Mouse (Mus musculus): ENCODE data around the gene Gpt2.

Gene Gpt2

DNA sequence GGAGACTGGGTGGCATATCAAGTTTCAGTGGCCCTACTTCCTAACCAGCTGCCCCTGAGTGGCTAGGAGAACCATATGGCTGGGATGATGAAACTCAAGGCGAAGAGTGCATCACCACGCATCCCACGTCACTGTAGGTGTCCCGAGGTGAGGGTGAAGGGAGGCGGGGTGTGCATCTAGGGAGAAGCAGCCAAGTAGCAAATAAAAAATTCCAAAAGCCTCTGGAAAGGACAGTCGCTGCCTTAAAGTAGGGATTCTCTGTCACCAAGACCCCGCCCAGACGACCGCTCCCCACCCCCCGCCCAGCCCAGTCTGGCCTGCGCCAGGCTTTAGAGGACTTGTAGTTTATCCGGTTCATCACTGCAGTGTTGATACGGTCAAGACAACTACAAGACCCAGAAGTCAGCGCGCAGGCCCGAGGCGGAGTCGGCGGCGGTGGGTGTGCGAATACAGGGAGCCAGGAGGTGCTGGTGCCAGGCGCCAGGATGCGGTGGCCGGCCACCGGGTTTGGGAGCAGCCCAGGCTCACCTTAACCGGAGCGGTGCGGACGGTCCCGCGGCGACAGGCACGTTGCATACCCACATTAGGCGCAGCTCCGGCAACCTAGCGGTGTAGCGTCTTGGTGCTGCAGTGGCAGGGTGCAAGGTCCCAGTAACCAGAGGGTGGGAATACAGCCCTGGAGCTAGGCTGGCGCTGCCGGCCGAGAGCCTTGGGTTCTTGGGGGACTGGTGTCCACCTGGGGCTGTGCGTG lies at the start of gene Gpt2:
Gpt2 (plus strand) TSS at position 452 of the 751 bp plus-strand sequence.
- DNase-seq (ENCODE audit: low spot score) = peak; percentile 96

DNA sequence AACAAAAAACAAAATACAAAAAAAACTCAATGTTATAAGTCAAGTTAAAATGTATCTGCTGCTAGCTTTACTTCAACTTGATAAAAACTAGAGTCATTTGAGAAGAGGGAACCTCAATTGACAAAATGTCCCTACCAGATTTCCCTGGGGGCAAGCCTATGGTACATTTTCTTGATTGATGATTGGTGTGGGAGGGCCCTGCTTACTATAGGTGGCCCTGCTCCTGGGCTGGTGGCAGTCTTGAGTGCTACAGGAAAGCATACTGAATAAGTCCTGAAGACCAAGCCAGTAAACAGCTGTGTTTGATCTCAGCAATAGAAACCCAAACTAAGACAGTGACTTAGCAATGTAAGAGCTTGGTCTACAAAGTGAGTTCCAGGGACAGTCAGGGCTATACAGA lies 48.3 kb upstream of the Gpt2 start:
- DNase-seq (ENCODE audit: low spot score) = no peak

DNA sequence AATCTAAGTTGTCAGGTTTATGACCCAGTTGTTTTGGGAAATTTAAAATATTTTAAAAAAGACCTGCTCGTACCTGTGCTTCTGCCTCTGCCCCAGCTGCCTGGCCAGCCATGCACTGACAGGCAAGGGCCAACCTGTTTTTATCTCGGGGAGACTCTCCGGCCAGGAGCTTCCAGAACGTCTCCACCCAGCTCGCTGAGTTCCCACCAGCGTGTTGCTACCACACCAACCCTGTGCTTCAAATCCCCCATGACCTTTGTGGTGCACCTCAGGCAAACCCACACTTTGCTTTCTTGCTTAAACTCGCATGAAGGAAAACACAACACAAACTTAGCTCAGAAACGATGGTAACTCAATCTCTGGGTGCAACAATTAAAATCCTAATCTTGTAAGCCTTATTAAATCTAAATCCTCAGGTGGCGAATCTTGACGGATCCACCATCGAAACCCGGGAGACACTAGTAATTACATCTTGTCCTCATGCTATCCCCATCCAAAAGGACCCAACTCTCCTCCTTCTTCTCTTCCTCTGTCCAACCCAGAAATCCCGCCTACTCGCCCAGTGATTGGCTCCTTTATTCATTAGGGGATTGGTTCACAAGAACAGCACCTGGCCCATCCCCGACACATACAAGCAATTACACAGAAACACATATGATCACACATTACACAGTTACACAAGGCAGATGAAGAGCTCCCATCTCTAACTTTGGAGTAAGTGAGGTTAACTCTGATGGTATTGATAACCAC lies 46.3 kb upstream of the Gpt2 start:
- DNase-seq (ENCODE audit: low spot score) = no peak

DNA sequence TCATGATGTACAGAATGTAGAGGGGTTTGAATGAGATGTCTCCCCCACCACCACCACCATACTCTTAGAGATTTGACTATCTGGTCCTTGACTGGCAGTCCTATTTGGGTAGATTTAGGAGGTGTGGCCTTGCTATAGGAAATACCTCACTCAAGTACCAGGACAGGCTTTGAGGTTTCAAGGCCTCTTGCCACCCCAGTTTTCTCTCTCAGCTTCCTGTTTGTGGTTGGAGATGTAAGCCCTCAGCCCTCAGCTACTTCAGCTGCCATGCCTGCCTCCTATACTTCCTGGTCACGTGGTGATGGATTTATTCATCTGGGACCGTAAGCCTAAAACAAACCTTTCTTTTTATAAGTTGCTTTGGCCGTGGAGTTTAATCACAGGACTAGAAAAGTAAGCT lies 42.0 kb upstream of the Gpt2 start:
- no peak for DNase-seq (ENCODE audit: low spot score)

DNA sequence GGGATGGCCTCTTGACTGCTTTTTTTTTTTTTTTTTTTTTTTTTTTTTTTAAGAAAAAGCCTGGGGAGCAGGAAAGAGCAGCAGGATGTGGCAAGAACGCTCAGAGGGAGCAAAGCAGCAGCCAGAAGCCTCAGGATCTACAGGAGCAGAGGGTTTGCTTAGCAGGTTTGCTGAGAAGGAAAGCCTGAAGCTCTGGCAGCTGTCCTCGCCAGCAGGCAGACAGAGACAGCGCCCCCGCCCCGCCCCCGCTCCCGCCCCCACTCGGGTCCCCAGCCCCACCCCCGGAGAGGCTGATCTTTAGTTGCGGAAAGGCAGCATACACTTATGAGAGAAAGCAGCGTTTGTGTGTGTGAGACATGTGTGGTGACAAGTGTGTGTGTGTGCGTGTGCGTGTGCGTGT lies 40.0 kb upstream of the Gpt2 start:
- DNase-seq (ENCODE audit: low spot score) = no peak

DNA sequence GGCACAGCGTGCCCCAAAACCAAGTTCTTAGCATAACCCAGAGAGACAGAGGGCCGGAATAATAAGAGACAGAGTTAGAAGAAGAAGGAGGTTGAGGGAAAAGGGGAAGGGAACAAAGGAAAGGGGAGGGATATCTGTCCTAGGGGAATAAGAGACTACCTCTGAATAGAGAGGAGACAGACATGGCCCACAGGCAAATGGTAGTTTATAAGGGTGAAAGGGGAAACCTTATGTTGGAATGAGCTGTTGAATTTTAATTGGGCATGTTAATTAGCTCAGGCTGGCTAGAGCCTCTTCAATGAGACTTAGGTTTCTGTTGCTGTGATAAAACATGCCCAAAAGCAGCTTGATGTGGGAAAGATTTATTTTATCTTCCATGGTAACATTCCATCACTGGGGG lies 39.1 kb upstream of the Gpt2 start:
- DNase-seq (ENCODE audit: low spot score) = no peak

DNA sequence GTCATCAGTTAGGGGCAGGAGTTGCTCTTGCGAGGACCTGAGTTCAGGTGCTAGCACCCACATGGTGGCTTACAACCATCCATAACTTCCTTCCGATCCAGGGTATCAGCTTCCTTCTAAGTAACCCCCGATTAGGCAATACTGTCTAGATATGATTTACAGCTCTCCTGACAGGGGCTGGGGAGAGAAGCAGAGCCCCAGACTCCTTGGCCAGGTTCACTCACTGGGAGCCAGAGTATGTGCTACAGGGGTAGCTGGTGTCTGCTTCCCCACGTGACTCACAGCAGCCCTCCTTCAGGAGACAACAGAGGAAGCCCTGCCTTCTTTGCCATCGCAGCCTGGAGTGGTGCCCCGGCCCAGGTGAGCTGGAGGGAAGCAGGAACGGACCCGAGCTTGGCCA lies 37.6 kb upstream of the Gpt2 start:
- DNase-seq (ENCODE audit: low spot score) = no peak

DNA sequence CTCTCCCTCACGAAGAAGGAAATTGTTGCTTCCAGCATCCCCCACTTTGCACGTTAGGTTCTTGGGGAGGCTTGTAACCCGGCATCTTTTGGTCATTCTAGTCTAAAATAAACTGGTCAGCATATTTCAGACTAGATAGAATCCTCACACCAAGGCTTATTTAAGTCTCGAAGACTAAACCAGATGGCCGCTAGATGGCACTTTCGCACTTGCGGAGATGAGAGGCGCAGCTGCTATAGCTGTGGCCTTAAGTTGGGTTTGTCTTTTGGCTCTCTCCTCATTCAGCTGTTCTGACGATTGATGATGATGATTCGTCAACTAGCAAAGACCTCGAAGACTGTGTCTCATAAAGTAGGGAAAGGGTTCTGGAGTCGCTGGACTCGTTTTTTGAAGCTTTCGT lies 35.8 kb upstream of the Gpt2 start:
- DNase-seq (ENCODE audit: low spot score) = peak; percentile 91

DNA sequence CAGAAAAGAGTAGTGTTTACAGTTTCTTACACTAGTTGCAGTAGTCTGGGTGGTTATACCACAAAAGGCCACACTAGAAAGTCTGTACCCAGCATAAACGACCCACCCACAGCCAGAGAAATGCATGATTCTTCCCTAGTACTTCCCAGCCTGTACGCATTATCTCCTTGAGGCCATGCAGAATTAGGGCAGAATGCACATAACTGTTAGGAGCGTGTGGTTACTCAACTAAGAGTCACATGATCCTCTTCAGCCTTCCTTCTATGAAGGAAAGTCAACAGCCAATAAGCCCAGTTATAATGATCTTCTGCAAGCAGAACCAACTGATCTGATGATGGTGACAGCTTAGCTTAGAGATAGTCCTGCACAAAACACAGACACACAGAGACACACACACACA lies 32.8 kb upstream of the Gpt2 start:
- DNase-seq (ENCODE audit: low spot score) = peak; percentile 45

DNA sequence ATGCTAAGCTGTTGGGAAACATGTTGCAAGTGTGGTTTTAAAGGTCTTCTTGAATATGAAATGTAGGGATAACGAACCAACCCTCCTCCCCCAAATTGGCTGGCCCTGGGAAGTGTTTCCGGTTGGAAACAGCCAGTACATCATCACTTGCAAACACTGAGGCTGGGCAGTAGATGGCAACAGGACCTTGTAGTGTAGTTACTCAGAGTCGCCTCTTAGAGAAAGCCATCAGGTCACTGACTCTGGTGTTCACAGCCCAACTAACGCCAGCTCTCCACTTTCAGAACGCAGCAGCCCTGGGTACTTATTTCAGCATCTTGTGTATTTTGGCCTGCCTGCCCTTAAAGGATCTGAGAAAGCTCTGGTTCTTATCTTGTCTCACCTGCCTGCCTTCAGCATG lies 31.6 kb upstream of the Gpt2 start:
- DNase-seq (ENCODE audit: low spot score) = peak; percentile 59

DNA sequence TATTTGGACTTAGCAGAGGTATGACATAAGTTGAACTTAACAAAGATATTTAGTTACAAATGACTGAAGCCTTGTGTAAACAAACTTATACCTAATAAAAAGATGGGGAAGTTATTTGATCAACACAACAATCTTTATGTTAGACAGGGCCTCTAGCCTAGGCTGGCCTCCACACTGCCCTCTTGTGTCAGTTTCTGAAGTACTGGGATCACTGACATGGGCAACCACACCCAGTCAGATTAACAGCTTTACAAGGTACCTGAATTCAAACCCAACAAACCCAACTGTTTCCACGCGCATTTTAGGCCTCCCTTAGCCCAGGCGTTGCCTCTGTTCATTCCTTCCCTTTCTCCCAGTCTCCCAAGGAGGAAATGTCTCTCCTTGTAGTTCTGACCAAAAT lies 31.0 kb upstream of the Gpt2 start:
- DNase-seq (ENCODE audit: low spot score) = peak; percentile 40

DNA sequence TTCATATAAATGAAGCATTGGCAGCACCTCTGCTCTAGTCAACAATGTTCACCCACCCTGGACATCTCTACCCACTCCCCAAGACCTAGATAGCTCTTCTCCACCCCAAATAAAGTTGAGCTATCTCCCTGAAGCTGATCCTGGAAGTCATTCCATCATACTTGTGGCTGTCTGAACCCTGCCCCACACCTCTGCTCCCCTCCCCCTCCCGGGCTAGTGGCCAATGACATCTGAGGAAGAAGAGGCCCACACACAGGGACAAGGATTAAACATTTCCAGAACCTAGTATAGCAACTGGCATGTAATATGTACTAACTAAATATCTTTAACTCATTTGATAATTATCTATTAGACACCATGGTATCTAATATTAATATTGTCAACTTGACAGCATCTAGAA lies 29.9 kb upstream of the Gpt2 start:
- no peak for DNase-seq (ENCODE audit: low spot score)

DNA sequence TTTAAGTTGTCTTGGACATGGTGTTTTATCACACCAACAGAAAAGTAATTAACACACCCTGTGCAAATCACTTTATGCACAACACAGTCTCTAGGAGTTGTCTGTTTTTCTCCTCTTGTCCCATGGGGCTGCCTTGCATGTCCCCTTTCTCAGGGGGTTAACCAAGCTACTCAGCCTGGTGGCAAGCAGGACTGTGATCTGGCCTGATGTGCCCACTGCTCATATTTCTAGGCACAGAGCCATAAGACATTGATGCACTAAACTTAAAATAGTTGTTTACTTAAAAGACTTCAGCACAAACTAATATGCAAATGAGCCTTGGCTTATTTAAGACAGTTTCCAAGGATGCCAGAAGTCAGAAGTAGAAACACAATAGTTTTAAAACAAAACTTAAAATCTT lies 28.1 kb upstream of the Gpt2 start:
- DNase-seq (ENCODE audit: low spot score) = no peak

DNA sequence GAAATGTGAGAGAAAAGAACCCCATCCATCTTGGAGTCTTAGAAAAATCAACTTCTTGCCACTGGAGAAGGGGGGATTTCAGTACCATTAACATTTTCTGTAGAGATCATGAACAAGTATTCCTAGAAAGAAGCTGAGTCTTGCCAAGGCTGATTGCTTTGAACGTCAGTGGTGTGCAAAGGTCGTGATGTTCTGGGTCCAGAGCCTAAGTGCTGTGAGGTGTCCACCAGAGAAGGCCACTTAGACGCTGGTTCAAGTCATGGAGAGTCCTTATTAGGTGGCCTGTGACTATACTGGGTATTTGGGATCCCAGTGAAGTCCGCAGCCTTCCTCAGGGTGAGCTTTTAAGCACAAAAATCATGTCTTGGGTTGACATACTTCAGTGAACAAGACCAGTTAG lies 26.3 kb upstream of the Gpt2 start:
- DNase-seq (ENCODE audit: low spot score) = no peak

DNA sequence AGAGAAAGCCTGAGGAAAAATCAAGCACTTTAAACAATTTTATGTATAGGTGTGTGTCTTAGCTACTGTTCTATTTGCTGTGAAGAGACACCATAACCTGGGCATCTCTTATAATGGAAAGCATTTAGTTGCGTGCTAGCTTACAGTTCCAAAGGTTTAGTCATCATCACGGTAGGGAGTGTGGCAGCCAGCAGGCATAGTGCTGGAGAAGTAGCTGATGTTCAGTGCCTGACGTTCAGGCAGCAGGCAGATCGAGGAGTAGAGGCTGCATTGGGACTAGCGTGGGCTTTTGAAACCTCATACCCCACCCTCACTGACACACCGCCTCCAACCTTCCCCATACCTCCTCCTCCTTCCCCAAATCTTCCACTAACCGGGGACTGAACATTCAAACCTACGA lies 21.6 kb upstream of the Gpt2 start:
- DNase-seq (ENCODE audit: low spot score) = no peak

DNA sequence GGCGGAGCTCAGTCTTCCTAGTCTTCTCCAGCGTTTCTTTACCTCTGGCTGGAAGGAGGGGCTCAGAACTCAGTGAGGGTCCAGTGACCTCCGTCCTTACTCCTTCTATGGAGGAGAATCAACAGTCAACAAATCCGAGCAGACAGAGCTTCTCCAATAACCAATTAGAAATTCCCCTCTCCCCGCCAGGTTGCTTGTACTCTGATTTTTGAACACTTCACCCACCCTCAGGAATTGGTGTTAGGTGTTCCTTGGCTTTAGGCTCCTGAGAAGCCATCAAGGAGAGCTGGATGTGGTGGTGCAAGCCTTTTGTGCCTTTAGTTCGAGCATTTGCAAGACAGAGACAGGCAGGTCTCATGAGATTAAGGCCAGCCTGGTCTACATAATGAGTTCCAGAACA lies 19.6 kb upstream of the Gpt2 start:
- no peak for DNase-seq (ENCODE audit: low spot score)

DNA sequence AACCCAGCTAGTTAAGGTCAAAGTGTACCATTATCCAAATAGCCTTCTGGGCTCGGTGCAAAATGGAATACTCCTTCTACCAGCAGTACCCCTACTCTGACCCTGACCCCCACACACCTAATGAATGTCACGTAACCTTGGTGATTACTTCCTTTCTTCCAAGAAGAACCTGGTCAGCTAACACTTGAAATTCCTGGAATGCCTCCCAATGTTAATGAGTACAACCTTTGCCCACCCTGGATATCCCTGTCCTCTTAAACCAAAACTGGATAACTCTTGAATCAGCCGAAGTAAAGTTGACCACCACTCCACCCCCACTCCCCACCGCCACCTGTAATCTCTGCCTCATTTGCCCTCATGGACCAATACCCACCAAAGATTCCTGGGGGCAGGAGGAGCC lies 19.1 kb upstream of the Gpt2 start:
- no peak for DNase-seq (ENCODE audit: low spot score)

DNA sequence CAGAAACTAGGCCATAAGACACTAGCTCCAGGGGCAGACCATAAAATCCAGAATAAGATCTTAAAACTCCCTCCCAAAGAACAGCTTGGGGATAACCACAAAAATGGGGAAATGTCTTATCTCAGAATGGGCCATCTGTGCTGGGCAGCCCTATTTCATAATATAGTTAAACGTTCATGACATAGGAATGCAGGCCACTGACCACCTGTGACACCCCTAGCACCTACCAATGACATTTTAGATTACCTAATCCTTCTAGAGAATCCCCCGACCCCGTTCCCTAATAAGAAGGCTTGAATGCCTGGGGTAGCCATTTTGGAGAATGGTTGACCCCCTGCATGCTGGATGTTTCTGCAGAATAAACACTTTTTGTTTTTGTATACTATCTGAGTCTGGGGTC lies 17.5 kb upstream of the Gpt2 start:
- no peak for DNase-seq (ENCODE audit: low spot score)

DNA sequence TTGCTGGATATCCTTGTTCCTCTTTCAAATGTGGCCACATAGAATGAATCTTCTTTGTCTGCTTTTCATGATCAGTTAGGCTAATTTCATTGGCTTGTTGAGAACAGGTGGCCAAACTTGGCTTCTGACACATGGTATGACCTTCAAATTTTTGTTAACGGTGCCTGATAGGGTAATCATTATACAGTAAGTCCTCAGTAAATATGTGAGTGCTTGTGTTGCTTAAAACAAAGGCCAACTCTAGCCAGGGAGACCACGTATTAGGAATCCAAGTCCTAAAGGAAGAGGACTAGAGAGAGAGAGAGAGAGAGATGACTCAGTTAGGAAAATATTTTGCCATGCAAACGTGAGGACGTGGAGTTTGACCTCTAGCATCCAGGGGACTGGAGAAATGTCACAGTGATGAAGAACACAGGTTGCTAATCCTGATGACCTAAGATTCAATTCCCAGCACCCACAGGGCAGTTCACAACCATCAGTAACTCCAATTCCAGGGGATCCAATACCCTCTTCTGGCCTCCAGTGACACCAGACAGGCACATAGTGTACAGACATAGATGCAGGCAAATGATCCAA lies 15.3 kb upstream of the Gpt2 start:
- DNase-seq (ENCODE audit: low spot score) = no peak

DNA sequence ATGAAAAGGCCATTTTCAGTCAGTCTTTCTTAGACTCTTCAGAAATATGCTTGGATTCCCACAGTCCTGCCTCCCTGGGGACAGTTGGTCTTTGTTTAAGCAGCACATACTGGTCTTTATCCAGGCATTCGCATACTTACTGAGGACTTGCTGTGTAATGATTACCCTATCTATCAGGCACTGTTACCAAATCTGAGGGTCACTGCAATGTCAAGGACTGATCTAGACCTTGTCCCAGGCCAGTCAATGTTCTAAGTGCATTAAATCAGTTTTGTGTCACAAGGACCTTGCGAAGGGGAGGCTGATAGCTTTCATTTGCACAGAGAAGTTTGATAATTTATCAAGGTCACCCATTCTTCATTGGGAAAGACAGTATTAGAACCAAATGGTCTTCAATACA lies 14.0 kb upstream of the Gpt2 start:
- DNase-seq (ENCODE audit: low spot score) = no peak

DNA sequence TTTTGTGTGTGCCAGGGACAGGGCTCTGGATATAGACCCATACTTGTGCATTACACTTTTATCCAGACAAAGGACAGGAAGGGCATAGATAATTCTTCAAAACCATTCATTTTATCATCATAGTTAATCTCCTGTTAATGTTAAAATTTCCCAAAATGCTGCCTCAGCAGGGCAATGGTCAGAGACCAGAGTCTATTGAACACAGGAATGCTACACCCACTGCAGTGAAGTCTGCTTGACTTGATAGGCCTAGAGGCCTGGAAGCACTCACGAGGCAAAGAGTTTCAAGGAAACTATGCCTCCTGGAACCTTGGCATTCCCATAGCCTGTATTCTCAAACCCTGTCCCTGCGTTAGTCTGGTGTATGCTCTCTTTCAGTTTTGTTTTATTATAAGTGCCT lies 12.7 kb upstream of the Gpt2 start:
- DNase-seq (ENCODE audit: low spot score) = no peak

DNA sequence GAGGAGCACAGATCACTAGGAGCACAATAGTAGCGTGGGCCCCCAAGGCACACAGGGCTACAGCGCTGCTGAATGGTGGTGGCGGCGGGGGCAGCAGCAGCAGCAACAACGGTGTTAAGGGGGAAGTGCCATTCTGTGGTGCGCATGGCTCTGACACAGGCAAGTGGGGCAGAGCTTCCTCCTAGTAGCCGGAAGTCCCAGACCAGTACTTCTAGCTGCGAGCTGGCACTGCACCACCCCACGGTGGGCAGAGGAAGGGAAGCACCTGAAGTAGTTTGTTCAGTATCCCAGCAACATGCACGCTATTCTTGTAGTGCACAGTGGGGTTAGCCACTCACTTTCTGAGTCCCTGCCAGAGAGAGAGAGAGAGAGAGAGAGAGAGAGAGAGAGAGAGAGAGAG lies 10.5 kb upstream of the Gpt2 start:
- DNase-seq (ENCODE audit: low spot score) = no peak

DNA sequence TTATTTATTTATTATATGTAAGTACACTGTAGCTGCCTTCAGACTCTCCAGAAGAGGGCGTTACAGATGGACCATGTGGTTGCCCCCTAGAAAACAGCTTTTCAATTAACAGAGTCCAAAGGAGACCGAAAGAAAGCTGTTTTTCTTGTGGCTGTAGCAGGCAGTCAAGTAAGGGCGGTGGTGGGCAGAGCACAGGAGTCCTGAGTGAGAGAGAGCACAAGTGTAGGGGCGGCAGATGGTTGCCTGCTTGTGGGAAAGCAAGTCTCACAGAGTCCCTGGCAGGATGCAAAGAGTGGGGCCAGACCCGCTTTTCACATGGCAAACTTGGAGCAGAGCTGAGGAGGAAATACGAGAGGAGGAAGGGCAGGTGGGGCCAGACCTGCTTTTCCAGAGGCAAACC lies 9.9 kb upstream of the Gpt2 start:
- no peak for DNase-seq (ENCODE audit: low spot score)

Measured in adipocyte (in vitro differentiated cells).